Comparison of ENCODE assay signal across 27 mouse cellular contexts in genomic region chr15:61428818-61429415, GRCm38 (mm10).
A peak's percentile ranks its signal among the peaks of the same experiment; 100 is the strongest.
DNase-seq lines count a peak whose midpoint lies in the region; ATAC-seq and TF ChIP-seq lines count a peak whose summit lies in the region.
"Had no signal": no experiment of that assay in that cellular context is flagged by ENCODE, and none has a peak within 500 bp of the region (broad histone marks: within the 10 kb centered on the region; RNA-seq: fewer than 3 reads in every experiment).

No protein-coding gene starts in this region.

- intact Hi-C loops in gastrocnemius, postnatal 36 days (cut with DNase I) = no loop called here

- no peaks in the 10 kb centered on the region for H3K9me3 ChIP-seq in lung, postnatal 0 days (ENCODE audit: low read length)
- no peaks in the 10 kb centered on the region for H3K9me3 ChIP-seq in kidney, embryonic 16.5 days (ENCODE audit: low read length)
- H3K9me3 ChIP-seq: embryonic facial prominence, embryonic 13.5 days; forebrain, embryonic 10.5 days; forebrain, embryonic 15.5 days; heart, embryonic 12.5 days; hindbrain, embryonic 13.5 days; limb, embryonic 13.5 days; neural tube, embryonic 15.5 days had no signal

- H3K36me3 ChIP-seq in lung, postnatal 0 days (ENCODE audit: insufficient read depth, low read length) = no peaks in the 10 kb centered on the region
- H3K36me3 ChIP-seq in kidney, embryonic 16.5 days (ENCODE audit: insufficient read depth, low read length) = no peaks in the 10 kb centered on the region
- H3K36me3 ChIP-seq: embryonic facial prominence, embryonic 13.5 days; forebrain, embryonic 10.5 days; forebrain, embryonic 15.5 days; heart, embryonic 12.5 days; hindbrain, embryonic 13.5 days; limb, embryonic 13.5 days; neural tube, embryonic 15.5 days had no signal

- TF ChIP-seq EP300 in lung, postnatal 0 days (IDR thresholded peaks at IDR 0.05) = no peak

- no peak for ATAC-seq in lung, postnatal 0 days
- no peak for ATAC-seq in kidney, embryonic 16.5 days (ENCODE audit: low FRiP score, low TSS enrichment)
- ATAC-seq: forebrain, embryonic 15.5 days had no signal

- DNase-seq in lung, postnatal 0 days (ENCODE audit: low spot score) = peak; percentile 55
- no peak for DNase-seq in lung, postnatal 14 days
- DNase-seq in induced T-regulatory cell, adult 2 months (ENCODE audit: low read depth) = peak; percentile 16
- peak; percentile 40 to 42 for DNase-seq in thymus, postnatal 10 days (ENCODE audit: low spot score in 2 of 2)
- DNase-seq in cerebellum, adult 11-12 months = no peak
- DNase-seq in layer of hippocampus, adult 9-10 months (ENCODE audit: low spot score) = no peak
- no peak for DNase-seq in gastrocnemius, postnatal 36 days
- DNase-seq: cerebellum, adult 9-11 months; gastrocnemius, postnatal 25 days; heart, adult 2 months; heart, postnatal 4 days; kidney, adult 11 months; kidney, postnatal 25 days; midbrain, embryonic 14.5 days; retina, postnatal 1 day; spleen, adult 18-20 months had no signal

- no peaks in the 10 kb centered on the region for H3K4me1 ChIP-seq in lung, postnatal 0 days (ENCODE audit: insufficient read depth, low read depth, low read length)
- no peaks in the 10 kb centered on the region for H3K4me1 ChIP-seq in kidney, embryonic 16.5 days (ENCODE audit: insufficient read depth, low read length)
- H3K4me1 ChIP-seq: embryonic facial prominence, embryonic 13.5 days; forebrain, embryonic 10.5 days; forebrain, embryonic 15.5 days; heart, embryonic 12.5 days; hindbrain, embryonic 13.5 days; limb, embryonic 13.5 days; neural tube, embryonic 15.5 days had no signal

- H3K27me3 ChIP-seq in lung, postnatal 0 days (replicated peaks; ENCODE audit: insufficient read depth, low read length) = no peaks in the 10 kb centered on the region
- H3K27me3 ChIP-seq in kidney, embryonic 16.5 days (ENCODE audit: insufficient read depth, low read length) = no peaks in the 10 kb centered on the region
- H3K27me3 ChIP-seq: CH12.LX; embryonic facial prominence, embryonic 13.5 days; forebrain, embryonic 15.5 days; heart, embryonic 12.5 days; hindbrain, embryonic 13.5 days; limb, embryonic 13.5 days; neural tube, embryonic 15.5 days had no signal

- 45% methylated on average over 2 of the region's 2 CpGs for WGBS in lung, postnatal 0 days
- 71% methylated on average over 2 of the region's 2 CpGs for WGBS in kidney, embryonic 16.5 days

- no peak overlapping the region for H3K4me3 ChIP-seq in lung, postnatal 0 days (ENCODE audit: low read depth, low read length)
- H3K4me3 ChIP-seq in kidney, embryonic 16.5 days (ENCODE audit: low read length) = no peak overlapping the region
- H3K4me3 ChIP-seq: embryonic facial prominence, embryonic 13.5 days; forebrain, embryonic 10.5 days; forebrain, embryonic 15.5 days; heart, adult 2 months; heart, embryonic 12.5 days; hindbrain, embryonic 13.5 days; limb, embryonic 13.5 days; neural tube, embryonic 15.5 days had no signal

- no peak for TF ChIP-seq CTCF in lung, postnatal 0 days (IDR thresholded peaks at IDR 0.05)

- no peak overlapping the region for H3K27ac ChIP-seq in lung, postnatal 0 days (ENCODE audit: low read length)
- no peak overlapping the region for H3K27ac ChIP-seq in kidney, embryonic 16.5 days (ENCODE audit: low read length)
- H3K27ac ChIP-seq: embryonic facial prominence, embryonic 13.5 days; forebrain, embryonic 10.5 days; forebrain, embryonic 15.5 days; heart, adult 2 months; hindbrain, embryonic 13.5 days; limb, embryonic 13.5 days; macrophage; neural tube, embryonic 15.5 days had no signal

- H3K4me2 ChIP-seq in lung, postnatal 0 days (replicated peaks; ENCODE audit: low read depth, low read length) = no peak overlapping the region
- H3K4me2 ChIP-seq in kidney, embryonic 16.5 days (replicated peaks; ENCODE audit: low read depth, low read length) = no peak overlapping the region
- H3K4me2 ChIP-seq: embryonic facial prominence, embryonic 13.5 days; forebrain, embryonic 15.5 days; heart, embryonic 12.5 days; hindbrain, embryonic 13.5 days; limb, embryonic 13.5 days; liver, embryonic 11.5 days; neural tube, embryonic 15.5 days had no signal

- no peak overlapping the region for H3K9ac ChIP-seq in lung, postnatal 0 days (replicated peaks; ENCODE audit: low read depth)
- no peak overlapping the region for H3K9ac ChIP-seq in kidney, embryonic 16.5 days (replicated peaks; ENCODE audit: low read length)
- H3K9ac ChIP-seq: embryonic facial prominence, embryonic 13.5 days; forebrain, embryonic 15.5 days; heart, embryonic 12.5 days; hindbrain, embryonic 13.5 days; limb, embryonic 13.5 days; neural tube, embryonic 15.5 days had no signal

Comparison
In these comparisons a context has a peak if more than half of its experiments do, and no peak if none do; other contexts are left out.
1. DNase-seq: peak in lung, postnatal 0 days (single experiment), induced T-regulatory cell, adult 2 months (single experiment) and thymus, postnatal 10 days (2 of 2); none in lung, postnatal 14 days (single experiment), cerebellum, adult 11-12 months (single experiment), layer of hippocampus, adult 9-10 months (single experiment) and gastrocnemius, postnatal 36 days (0 of 2).